Mouse (Mus musculus): Measurements from ENCODE around the gene Gm28042. TPM values are rescaled to one million over a fixed set of nuclear protein-coding genes. Genes with fewer than 3 reads are reported as not detected.
A peak's percentile ranks its signal among the peaks of the same experiment; 100 is the strongest.

Gene Gm28042
- 2.4 and 2.5 TPM in 2 replicates for polyA plus RNA-seq (2012; rRNA removed)

GRCm38 (mm10) chr2:120026984-120027949 is at the start of gene Gm28042, which contains the start of gene Jmjd7:
Gm28042 (plus strand) TSS chr2:120027493.
Jmjd7 (plus strand) TSS chr2:120027483.
- no peak for TF ChIP-seq CTCF (IDR thresholded peaks at IDR 0.05; ENCODE audit: extremely low read depth, insufficient read depth, low read length)
- TF ChIP-seq POLR2A (IDR thresholded peaks at IDR 0.05; ENCODE audit: extremely low read depth, insufficient read depth, low read length), result peak; percentile 69
- H3K27ac ChIP-seq (ENCODE audit: insufficient read depth, low read length), result peak within 1 kb of the TSS; percentile 73
- H3K4me1 ChIP-seq (ENCODE audit: control insufficient read depth, insufficient read depth, low read length), result peaks cover 2% of the 10 kb centered on the region; the same call in 1 of the 2 replicates
- peak within 1 kb of the TSS; percentile 63 for H3K4me3 ChIP-seq (ENCODE audit: insufficient read depth, low read length)

- H3K4me3 ChIP-seq (ENCODE audit: insufficient read depth, low read length), result no peak overlapping the region
Observed at GRCm38 (mm10) chr2:119980343-119980986, 46.8 kb upstream of the Gm28042 start.

GRCm38 (mm10) chr2:119981631-119982030 is 45.7 kb upstream of the Gm28042 start:
- TF ChIP-seq CTCF (IDR thresholded peaks at IDR 0.05; ENCODE audit: extremely low read depth, insufficient read depth, low read length) (no peak), POLR2A (IDR thresholded peaks at IDR 0.05; ENCODE audit: extremely low read depth, insufficient read depth, low read length) (no peak)
- H3K4me1 ChIP-seq (ENCODE audit: control insufficient read depth, insufficient read depth, low read length), result peaks cover 3% of the 10 kb centered on the region

More at GRCm38 (mm10) chr2:119980343-119980986, 46.8 kb upstream of the Gm28042 start:
- no peak for TF ChIP-seq CTCF (IDR thresholded peaks at IDR 0.05; ENCODE audit: extremely low read depth, insufficient read depth, low read length)
- TF ChIP-seq POLR2A (IDR thresholded peaks at IDR 0.05; ENCODE audit: extremely low read depth, insufficient read depth, low read length), result no peak
- Histone ChIP-seq H3K27ac (ENCODE audit: insufficient read depth, low read length) (no peak overlapping the region), H3K4me1 (ENCODE audit: control insufficient read depth, insufficient read depth, low read length) (peaks cover 3% of the 10 kb centered on the region)

GRCm38 (mm10) chr2:119985871-119986270 is 41.4 kb upstream of the Gm28042 start:
- no peak for TF ChIP-seq CTCF (IDR thresholded peaks at IDR 0.05; ENCODE audit: extremely low read depth, insufficient read depth, low read length)
- TF ChIP-seq POLR2A (IDR thresholded peaks at IDR 0.05; ENCODE audit: extremely low read depth, insufficient read depth, low read length), result no peak
- no peak overlapping the region for H3K4me3 ChIP-seq (ENCODE audit: insufficient read depth, low read length)
- H3K27ac ChIP-seq (ENCODE audit: insufficient read depth, low read length), result no peak overlapping the region

More at GRCm38 (mm10) chr2:119981631-119982030, 45.7 kb upstream of the Gm28042 start:
- no peak overlapping the region for H3K27ac ChIP-seq (ENCODE audit: insufficient read depth, low read length)
- no peak overlapping the region for H3K4me3 ChIP-seq (ENCODE audit: insufficient read depth, low read length)

GRCm38 (mm10) chr2:119986369-119986768 is 40.9 kb upstream of the Gm28042 start:
- H3K4me1 ChIP-seq (ENCODE audit: control insufficient read depth, insufficient read depth, low read length), result peaks cover 6% of the 10 kb centered on the region
- H3K4me3 ChIP-seq (ENCODE audit: insufficient read depth, low read length), result no peak overlapping the region
- no peak overlapping the region for H3K27ac ChIP-seq (ENCODE audit: insufficient read depth, low read length)
- TF ChIP-seq CTCF (IDR thresholded peaks at IDR 0.05; ENCODE audit: extremely low read depth, insufficient read depth, low read length) (no peak), POLR2A (IDR thresholded peaks at IDR 0.05; ENCODE audit: extremely low read depth, insufficient read depth, low read length) (no peak)

More at GRCm38 (mm10) chr2:119985871-119986270, 41.4 kb upstream of the Gm28042 start:
- H3K4me1 ChIP-seq (ENCODE audit: control insufficient read depth, insufficient read depth, low read length), result peaks cover 6% of the 10 kb centered on the region

- H3K4me3 ChIP-seq (ENCODE audit: insufficient read depth, low read length), result no peak overlapping the region
- H3K27ac ChIP-seq (ENCODE audit: insufficient read depth, low read length), result no peak overlapping the region
- H3K4me1 ChIP-seq (ENCODE audit: control insufficient read depth, insufficient read depth, low read length), result peaks cover 6% of the 10 kb centered on the region
- TF ChIP-seq CTCF (IDR thresholded peaks at IDR 0.05; ENCODE audit: extremely low read depth, insufficient read depth, low read length), result no peak
- TF ChIP-seq POLR2A (IDR thresholded peaks at IDR 0.05; ENCODE audit: extremely low read depth, insufficient read depth, low read length), result no peak
Observed at GRCm38 (mm10) chr2:119987441-119987840, 39.9 kb upstream of the Gm28042 start.

GRCm38 (mm10) chr2:119988952-119989351 is 38.3 kb upstream of the Gm28042 start:
- peaks cover 6% of the 10 kb centered on the region for H3K4me1 ChIP-seq (ENCODE audit: control insufficient read depth, insufficient read depth, low read length)
- TF ChIP-seq POLR2A (IDR thresholded peaks at IDR 0.05; ENCODE audit: extremely low read depth, insufficient read depth, low read length) (no peak), CTCF (IDR thresholded peaks at IDR 0.05; ENCODE audit: extremely low read depth, insufficient read depth, low read length) (no peak)
- H3K27ac ChIP-seq (ENCODE audit: insufficient read depth, low read length), result no peak overlapping the region
- no peak overlapping the region for H3K4me3 ChIP-seq (ENCODE audit: insufficient read depth, low read length)

GRCm38 (mm10) chr2:119990881-119991280 is 36.4 kb upstream of the Gm28042 start:
- no peak overlapping the region for H3K4me3 ChIP-seq (ENCODE audit: insufficient read depth, low read length)
- peaks cover 13% of the 10 kb centered on the region for H3K4me1 ChIP-seq (ENCODE audit: control insufficient read depth, insufficient read depth, low read length)
- TF ChIP-seq POLR2A (IDR thresholded peaks at IDR 0.05; ENCODE audit: extremely low read depth, insufficient read depth, low read length) (no peak), CTCF (IDR thresholded peaks at IDR 0.05; ENCODE audit: extremely low read depth, insufficient read depth, low read length) (no peak)

GRCm38 (mm10) chr2:119992349-119992748 is 34.9 kb upstream of the Gm28042 start:
- Histone ChIP-seq H3K4me3 (ENCODE audit: insufficient read depth, low read length) (no peak overlapping the region), H3K4me1 (ENCODE audit: control insufficient read depth, insufficient read depth, low read length) (peaks cover 14% of the 10 kb centered on the region), H3K27ac (ENCODE audit: insufficient read depth, low read length) (no peak overlapping the region)
- TF ChIP-seq POLR2A (IDR thresholded peaks at IDR 0.05; ENCODE audit: extremely low read depth, insufficient read depth, low read length), result no peak
- TF ChIP-seq CTCF (IDR thresholded peaks at IDR 0.05; ENCODE audit: extremely low read depth, insufficient read depth, low read length), result no peak

More at GRCm38 (mm10) chr2:119990881-119991280, 36.4 kb upstream of the Gm28042 start:
- H3K27ac ChIP-seq (ENCODE audit: insufficient read depth, low read length), result no peak overlapping the region
